Mouse (Mus musculus): ENCODE measurements around the gene Galnt10. TPM values are rescaled to one million over a fixed set of nuclear protein-coding genes. Genes with fewer than 3 reads are reported as not detected.
A peak's percentile ranks its signal among the peaks of the same experiment; 100 is the strongest.

The Galnt10 gene
- total RNA-seq (2021), result 10 to 100 TPM; 44.5 to 46.2 TPM
- long read RNA-seq, experiment 1, full-length matches to known transcripts, result 24 of 44 reads
- long read RNA-seq, experiment 1, partial matches to known transcripts, result 8 of 44 reads
- long read RNA-seq, experiment 1, other reads (novel, unspliced or antisense), result 12 of 44 reads
- long read RNA-seq, experiment 2, full-length matches to known transcripts, result 47 of 112 reads
- long read RNA-seq, experiment 2, partial matches to known transcripts, result 47 of 112 reads
- long read RNA-seq, experiment 2, other reads (novel, unspliced or antisense), result 18 of 112 reads

DNA sequence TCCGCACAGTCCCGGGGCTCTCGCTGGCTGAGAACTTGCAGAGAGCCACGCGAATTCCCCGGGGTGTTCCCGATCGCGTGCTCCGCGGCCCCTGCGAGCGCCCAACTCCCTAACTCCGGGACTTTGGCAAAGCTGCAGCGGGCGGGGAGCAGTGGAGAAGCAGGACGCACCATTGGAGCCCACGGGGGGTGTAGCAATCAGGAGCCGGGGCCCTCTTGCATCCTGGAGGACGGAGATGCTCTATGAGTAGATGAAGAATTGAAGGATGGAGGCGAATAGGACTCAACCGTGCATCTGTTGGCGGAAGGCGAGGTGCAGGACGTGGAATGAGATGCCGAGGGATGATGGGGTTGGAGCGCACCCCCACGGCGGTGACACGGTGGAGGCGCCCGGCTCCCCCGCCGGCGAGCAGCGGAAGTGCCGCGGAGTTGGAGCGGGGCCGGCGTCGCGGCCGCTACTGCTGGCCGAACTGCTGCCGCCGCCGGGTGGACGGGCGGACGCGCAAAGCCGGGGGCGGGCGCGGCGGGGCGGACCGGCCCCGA lies at the start of gene Galnt10:
TSS of gene Galnt10 (plus strand) at position 425 of the 542 bp plus-strand sequence.
- DNase-seq (ENCODE audit: low spot score in 2 of 2), result peak; percentile 70 to 75

DNA sequence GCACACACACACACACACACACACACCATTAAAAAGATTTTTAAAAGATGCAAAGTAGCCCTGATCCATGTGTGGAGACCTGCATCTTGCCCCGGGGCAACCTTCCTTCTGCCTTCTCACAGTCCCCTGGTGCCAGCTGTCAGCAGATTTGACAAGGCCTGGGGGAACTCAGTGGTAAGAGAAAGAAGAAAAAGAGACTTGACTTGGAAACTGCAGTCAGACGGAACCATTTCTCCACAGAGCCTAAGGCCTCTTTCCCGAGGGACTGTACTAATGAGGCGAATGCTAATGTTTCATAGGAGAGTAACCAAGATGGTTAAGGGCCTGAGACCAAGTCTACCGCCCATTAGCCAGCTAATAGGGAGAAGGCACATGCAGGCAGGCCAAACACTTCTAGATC lies 49.3 kb upstream of the Galnt10 start:
- DNase-seq (ENCODE audit: low spot score in 2 of 2), result no peak

DNA sequence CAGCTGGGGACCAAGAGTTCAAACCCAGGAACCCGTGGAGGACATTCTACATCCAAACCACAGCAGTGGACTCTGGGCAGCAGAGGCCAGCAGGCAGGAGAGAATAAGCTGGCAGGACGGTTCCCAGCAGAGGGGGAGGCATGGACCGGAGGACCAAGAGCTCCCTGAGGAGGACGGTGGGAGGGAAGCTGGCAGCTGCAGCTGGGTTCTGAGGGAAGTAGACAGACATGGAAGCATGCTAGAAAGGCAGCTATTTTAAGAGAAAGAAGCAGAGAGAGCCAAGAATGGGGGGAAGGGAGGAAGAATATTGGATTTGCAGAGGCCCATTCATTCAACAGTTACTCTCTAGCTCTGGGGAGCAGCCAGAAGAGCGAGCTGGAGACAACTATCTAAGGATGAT lies 47.1 kb upstream of the Galnt10 start:
- no peak for DNase-seq (ENCODE audit: low spot score in 2 of 2)

DNA sequence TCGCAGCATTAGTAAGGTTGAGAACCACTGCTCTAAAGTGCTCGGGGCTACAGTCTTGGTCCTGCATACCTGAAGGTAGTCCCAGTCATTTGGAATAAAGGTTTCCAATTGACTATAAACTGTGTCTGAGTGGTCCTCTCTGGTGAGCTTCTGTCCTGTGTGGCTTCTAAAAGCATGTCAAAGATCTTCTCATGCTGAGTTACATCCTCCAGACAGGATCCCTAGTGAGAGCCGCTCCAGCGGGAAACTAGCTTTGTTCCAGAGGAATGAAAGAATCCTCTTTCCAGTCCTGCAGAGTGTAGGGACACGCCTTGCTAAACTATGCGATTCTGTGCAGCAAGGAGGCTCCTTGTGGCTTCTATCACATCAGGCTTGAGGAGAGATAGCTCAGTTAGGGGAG lies 45.9 kb upstream of the Galnt10 start:
- DNase-seq (ENCODE audit: low spot score in 2 of 2), result no peak

DNA sequence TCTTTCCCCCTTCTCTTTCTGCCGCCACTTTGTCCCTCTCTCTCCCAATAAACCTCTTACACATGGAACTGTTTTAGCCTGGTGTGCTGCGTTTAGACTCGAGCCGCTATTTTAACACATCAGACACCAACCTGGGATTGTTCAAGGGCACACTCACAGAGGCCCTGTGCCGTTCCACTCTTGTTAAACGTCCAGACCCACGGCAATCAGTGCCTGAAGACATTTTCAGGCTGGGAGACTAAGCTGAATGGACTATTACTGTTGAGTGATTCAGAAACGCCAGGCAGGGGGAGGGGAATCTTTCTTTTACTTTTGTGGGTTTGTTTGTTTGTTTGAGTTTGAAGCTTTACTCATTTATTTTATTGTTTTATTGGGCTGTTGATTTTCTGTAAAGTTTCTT lies 45.1 kb upstream of the Galnt10 start:
- DNase-seq (ENCODE audit: low spot score in 2 of 2), result no peak

DNA sequence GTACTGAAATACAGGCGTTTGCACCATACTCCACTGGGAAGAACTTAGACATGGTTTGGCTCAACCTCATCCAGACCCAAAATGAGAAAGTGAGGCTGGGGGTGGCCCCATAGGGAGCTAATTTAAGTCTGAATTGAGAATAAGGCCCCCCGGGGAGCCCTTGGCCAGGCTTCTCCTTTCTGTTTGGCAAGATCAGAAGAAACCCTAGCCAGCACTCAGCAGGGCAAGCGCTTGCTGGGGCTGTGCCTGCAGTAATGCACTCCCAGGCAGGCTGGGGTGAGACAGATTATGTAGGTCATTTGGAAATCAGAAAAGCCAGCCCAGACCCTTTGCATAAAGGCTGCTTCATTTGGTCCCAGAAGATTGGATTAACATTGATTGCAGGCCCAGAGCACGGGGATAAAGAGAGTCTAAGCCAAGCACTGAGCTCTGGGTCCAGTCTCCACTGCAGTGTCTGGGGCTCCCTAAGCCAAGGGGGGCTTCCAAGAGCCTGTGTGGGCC lies 44.6 kb upstream of the Galnt10 start:
- DNase-seq (ENCODE audit: low spot score in 2 of 2), result no peak

DNA sequence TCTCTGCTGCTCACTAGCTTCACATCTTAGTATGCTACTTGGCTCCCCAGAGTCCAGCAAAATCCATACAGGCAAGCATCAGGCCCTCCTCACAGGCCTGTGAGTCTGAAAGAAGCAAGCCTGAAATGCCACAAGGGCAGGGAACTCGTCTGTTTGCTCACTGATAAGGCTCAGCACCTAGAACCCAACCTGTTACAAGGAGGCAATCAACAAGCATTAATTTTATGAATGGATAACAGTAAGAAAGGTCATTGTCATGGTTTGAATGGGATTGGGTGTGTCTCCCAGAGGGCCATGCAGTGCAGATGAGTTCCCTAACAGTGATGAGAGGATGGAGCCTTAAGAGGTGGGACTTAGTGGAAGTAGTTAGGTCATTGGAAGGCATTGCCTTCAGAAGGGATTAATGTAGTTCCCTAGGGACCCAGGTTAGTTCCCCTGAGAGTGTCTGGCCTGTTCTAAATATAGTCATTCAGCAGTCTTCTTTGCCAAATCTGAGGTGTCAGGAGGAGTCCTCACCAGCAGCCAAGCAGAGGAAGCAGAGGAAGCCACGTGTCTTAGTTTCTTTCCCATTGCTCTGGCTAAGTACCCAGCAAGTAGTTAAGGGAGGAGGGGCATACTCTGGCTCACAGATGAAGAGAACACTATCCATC lies 43.3 kb upstream of the Galnt10 start:
- no peak for DNase-seq (ENCODE audit: low spot score in 2 of 2)

DNA sequence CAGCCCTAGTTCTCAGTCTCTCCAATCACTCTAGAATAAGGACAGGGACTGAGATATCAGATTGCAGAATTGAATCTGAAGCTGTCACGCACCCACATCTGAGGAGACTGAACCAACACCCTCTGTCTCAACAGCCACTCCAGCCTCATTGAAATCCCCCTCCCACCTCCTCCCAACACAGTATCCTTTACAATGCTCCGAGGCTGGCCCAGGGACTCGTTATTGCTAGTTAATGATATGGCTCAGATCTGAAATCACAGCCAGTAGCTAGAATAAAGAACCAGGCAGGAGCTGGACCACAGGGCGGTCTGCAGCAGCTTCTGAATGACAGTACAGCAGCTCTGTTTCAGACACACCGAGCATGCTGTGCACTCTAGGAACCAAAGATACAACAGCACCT lies 40.2 kb upstream of the Galnt10 start:
- no peak for DNase-seq (ENCODE audit: low spot score in 2 of 2)

DNA sequence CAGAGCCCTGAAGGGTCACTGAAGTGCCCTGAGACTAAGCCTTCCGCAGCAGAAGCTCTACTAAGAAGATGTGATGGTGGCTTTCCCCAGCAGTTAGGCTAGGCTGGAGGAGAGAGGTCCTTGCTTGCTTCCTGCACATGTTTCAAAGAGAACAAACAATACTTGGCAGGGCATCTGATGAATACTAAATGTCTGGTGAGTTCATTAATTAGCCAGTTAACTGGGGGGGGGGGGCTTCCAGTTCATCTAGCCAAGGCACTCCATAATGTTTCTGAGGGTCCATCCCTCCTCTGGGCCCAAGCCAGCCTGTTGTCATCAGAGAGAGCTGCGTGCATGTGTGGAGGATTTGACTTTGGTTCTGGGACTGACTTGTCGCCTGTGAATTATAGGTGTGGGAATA lies 39.6 kb upstream of the Galnt10 start:
- no peak for DNase-seq (ENCODE audit: low spot score in 2 of 2)

DNA sequence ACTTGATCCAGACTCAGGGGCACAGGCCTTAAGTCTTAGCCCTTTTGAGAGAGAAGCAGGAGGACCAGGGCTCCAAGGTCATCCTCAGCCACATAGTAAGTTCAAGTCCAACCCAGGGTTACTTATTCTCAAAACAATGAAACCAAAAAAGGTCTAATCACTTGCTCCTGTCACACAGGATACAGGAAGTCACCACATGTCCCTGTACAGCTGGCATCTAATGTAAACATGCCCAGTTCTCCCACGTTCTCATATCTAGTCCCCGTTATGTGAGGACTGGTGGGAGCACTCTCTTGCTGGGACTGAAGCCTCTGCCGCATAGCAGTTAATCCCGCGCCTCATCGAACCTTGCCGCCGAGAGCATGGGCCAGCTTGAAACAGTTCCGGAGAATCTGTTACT lies 30.7 kb upstream of the Galnt10 start:
- no peak for DNase-seq (ENCODE audit: low spot score in 2 of 2)

DNA sequence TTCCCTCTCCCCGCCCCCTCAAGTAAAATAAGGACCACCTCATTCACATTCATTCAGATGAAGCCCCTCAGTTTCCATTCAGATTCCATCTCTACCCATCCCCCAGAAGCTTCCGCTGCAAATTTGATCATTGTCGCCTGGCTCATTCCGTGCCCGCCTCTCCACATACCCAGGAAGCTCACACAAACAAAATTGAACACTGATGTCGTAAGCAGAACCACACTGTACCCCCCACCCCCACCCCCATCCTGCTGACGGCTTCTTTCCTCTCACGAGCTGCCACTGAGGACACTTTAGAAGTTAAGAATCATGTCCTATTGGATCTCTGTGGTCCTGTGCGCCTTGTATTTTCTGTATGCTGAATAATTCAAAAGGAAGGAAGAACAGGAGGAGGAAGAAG lies 30.0 kb upstream of the Galnt10 start:
- DNase-seq (ENCODE audit: low spot score in 2 of 2), result no peak

DNA sequence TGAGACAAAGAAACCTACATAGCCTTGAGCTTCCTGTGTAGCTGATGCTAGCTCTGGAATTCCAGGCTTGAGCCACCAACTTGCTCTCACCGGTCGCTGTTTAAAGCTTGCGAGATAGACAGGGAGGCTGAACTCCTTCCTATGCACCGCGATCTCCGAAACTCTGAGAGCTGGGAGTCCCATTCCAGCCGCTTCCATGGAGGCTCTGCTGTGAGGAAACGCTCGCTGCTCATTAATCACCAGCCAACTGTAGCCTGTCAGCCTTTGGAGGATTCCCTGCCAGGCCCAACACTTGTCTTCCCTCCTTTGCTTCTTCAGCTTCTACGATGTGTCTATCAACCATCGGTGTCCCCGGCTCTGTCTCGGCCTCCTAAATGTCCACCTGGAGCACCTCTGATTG lies 29.4 kb upstream of the Galnt10 start:
- no peak for DNase-seq (ENCODE audit: low spot score in 2 of 2)

DNA sequence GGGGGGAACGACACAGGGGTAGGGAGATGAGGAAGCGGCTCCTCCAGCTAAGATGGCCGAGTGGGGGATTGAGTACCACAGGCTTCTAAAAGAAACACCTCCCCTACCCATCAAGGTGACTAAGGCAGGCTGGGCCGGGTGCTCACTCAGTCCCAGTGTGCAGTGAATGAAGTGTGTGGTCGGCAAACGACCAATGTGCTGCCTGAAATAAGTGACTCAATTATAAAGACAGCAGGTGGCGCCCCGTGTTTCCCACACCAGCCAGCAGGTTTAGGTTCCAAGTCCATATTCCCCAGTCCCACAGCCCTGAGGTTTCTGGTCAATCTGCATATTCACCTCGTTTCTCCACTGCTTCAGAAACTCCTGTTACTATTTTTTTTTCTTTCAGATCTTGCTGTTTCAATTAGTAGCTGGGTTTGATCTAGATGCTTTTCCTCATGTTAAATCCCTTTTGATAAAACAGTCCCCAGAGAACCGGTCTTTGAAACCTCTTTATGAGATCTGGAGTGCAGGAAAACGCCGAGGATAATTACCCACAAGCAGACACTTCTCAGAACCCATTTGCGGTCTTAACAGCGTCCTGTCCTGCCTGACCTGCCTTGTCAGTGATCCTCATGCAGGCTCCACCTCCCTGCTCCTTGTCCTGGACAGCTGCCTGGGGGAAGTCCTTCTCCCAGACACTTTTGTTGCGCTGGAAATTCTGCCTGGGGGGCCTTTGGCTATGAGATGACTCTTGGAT lies 27.5 kb upstream of the Galnt10 start:
- DNase-seq (ENCODE audit: low spot score in 2 of 2), result no peak

DNA sequence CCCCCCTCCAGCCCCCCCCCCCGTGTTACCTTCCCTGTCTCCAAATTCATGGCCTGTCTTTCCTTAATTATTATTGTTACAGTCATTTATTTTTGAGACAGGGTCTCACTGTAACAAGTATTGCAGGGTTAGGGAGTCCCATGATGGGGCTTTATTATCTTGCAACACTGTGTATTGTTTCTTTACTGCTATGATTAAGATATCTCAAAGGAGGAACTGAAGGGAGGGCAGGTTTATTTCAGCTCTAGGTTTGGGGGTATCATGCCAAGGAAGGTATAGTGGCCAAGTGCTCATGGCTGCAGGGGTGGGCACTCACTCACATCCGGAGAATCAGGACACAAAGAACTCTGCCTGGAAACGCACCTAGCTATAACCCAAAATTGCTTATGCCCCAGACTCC lies 23.8 kb upstream of the Galnt10 start:
- DNase-seq (ENCODE audit: low spot score in 2 of 2), result no peak

DNA sequence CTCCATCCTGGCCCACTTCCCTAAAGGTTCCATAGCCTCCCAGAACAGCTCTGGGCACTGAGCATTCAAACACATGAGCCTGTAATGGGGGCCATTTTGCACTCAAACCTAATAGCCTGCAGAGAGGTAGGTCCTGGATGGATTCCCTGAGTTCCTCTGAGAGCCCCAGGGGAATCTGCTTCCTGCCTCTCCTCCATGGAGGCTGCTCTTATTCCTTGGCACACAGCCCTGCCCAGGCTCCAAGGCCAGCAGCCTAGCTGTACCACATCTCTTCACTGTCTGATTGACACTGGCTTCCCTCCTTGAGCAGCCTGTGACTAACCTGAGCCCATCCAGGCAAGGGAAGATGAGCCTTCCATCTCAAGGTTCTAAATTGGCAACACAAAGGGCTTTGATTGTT lies 23.4 kb upstream of the Galnt10 start:
- no peak for DNase-seq (ENCODE audit: low spot score in 2 of 2)

DNA sequence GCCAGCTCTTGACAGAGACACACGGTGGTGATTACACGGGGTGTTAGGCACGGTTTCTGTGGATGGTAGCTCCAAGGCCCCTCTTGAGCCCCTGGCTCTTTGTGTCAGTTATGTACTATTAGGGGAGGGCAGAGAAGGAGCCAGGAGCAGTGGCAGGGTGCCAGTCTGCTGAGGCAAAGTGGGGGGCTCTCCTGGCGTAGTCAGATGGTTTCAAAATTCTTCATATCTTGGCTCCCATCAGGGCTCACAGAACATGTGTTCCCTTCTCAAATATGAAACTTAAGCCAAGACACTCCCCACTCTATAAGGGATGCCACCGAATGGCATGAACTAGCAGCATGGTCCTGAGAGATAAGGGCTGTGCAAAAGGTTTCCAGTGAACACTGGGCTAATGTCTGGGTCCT lies 20.8 kb upstream of the Galnt10 start:
- no peak for DNase-seq (ENCODE audit: low spot score in 2 of 2)

DNA sequence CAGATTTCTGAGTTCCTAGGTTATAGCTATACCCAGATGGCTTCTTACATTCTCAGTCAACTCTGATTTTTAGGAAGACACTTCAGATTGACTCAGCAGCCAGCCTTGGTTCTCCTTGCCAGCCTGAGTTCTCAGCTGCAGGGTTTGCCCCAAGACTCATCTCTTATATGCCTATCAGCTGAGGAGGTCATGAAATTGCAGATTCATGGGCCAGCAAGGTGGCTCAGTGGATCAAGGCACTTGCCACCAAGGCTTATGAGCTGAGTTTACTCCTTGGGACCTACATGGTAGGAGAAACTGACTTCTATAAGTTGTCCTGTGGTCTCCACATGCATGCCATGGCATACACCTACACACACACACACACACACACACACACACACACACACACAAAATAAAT lies 19.8 kb upstream of the Galnt10 start:
- DNase-seq (ENCODE audit: low spot score in 2 of 2), result no peak

DNA sequence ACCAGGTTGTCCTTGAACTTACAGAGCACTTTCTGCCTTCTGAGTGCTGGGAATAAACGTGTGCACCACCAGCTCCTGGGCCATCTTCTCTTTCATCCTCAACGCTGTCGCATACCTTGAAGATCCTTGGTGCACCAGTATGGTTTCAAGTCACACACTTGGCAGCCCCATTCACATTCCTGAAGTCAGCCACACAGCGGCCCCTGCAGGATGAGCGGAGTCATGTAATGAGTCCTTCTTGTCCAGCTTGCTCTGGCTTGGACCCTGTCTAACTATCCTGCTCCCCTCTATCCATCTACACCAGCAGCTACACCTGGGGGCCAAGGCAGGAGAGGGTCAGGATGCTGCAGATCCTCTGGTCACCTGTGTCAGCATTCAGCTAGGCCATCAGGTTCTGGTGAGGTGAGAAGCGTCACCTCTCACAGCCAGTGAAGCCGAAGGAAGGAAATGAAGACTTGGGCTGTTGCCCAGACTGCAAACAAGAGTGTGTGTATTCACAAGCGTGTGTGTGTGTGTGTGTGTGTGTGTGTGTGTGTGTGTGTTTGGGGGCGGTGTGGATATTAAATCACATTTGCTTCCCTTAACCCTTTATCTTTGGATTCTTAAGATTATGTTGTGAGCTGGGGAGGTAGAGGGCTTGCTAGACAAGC lies 18.0 kb upstream of the Galnt10 start:
- peak in 1 of 2 experiments; percentile 44 for DNase-seq (ENCODE audit: low spot score in 2 of 2)

DNA sequence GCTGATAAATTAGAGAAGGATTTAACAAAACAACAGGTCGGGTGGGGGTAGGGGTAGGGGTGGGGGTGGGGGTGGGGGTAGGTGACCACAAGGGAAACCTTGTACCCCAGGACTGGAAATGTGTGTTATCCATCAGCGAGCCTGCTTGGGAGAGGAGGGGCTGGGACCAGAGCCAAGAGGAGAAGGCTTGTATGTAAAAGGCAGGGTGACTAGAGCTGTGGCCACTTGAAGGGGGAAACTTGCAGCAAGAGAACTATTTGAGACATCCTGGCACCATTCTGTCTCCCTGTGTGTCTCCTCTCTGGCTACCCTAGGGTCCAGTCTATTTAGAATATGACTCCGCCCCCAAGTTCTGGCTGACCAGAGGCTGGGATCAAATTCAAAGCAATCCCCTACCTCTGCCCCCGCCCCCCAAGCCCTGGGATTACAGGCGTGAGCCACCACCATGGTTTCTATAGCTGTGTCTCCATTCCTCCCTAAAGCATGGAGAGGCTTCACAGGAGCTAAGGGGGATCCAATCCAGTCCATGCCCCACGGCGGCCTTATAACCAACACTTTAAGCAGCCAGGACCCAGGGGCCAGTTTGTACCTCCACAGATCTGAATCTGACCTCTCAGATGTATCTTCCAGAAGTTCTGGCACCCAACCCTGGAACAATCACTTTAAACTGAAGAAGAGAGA lies 13.3 kb upstream of the Galnt10 start:
- no peak for DNase-seq (ENCODE audit: low spot score in 2 of 2)

DNA sequence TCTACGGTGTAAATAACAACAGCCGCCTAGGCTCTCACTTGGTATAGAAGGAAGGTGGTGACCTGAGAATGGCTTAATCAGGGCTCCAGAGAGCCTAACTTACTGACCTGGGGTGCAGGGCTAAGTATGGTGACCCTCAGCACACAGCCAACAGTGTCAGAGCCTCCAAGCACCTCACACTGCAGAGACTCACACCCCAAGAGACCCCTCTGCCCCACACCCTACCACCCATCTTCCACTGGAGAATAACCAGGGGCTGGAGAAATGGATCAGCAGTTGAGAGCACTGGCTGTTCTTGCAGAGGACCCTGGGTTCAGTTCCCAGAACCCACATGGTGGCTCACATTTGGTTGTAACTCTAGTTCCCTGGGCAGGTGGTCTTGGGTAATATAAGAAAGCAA lies 12.2 kb upstream of the Galnt10 start:
- DNase-seq (ENCODE audit: low spot score in 2 of 2), result no peak
